Mouse (Mus musculus) cerebellum, postnatal 36 days (tissue): ENCODE measurements around the gene Med12.
A peak's percentile ranks its signal among the peaks of the same experiment; 100 is the strongest.
"Not testable (repeated sequence)": the region's sequence is repeated elsewhere in the genome, so short reads cannot be mapped to it uniquely, and the experiment has no call there.

Experiments
- DNase-seq, 2 experiments: peaks; one replicate each; pipeline ENCODE4 v3.0.0; 2021 to 2022; ENCODE audit warnings: mixed read lengths in 2 of 2

The Med12 gene

GRCm38 (mm10) chrX:101300427-101301030 is 26.7 kb downstream of the Med12 start:
- peak in 1 of 2 experiments; percentile 26 for DNase-seq

DNA sequence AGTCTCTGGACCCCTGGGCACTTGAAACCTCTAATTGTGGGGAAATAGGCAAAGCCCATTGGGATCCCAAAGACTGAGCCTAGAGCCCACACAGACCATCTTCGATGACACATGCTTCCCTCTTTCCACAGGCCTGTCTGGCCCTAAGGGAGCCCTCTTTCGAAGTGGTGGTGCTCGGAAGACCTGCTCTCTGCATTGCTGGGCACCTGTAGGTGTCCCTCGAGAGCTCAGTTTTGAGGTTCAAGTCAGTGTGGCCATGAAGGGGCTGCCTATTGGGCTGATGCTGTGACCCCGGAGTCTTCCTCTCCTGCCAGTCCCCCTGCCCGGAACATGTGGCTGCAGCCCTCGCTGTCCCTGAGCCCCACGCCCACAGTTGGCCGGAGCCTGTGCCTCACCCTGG is 27.8 kb downstream of the Med12 start:
- DNase-seq = peak; percentile 26 to 28

DNA sequence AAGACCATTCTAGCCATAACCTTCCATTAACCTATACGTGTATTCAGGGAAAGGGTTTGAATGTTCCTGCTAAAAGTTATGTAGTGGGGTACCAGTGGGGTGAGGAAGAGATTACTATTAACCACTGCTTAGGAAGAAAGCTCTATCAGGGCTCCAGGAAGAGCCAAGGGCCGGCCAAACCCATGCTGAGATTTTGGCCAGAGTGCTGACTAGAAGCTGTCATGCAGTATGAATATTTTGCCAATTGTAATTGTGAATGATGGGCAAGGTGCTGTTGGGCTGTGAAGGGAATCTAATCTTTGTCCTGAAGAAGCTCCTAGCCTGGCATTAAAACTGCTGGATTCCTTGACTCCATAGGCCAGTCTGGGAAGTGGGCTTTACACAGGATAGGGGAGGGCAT is 30.8 kb downstream of the Med12 start:
- peak; percentile 50 to 51 for DNase-seq

DNA sequence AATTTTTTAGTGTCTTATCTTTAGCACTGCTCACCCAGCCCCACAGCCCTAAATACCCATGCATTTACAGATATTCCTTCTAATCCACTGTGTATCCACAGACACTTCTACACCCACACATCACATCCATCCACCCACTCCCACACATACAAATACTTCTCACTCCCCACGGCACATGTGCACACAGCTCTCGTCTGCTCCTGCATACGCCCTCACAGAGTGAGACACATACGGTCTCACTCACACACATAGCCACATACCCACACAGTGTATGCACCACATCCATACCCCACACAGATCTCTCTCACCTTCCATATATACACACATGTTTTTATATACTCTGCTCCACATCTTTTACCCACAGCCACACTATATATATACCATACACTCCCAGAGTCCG is 35.5 kb downstream of the Med12 start:
- DNase-seq = no peak

DNA sequence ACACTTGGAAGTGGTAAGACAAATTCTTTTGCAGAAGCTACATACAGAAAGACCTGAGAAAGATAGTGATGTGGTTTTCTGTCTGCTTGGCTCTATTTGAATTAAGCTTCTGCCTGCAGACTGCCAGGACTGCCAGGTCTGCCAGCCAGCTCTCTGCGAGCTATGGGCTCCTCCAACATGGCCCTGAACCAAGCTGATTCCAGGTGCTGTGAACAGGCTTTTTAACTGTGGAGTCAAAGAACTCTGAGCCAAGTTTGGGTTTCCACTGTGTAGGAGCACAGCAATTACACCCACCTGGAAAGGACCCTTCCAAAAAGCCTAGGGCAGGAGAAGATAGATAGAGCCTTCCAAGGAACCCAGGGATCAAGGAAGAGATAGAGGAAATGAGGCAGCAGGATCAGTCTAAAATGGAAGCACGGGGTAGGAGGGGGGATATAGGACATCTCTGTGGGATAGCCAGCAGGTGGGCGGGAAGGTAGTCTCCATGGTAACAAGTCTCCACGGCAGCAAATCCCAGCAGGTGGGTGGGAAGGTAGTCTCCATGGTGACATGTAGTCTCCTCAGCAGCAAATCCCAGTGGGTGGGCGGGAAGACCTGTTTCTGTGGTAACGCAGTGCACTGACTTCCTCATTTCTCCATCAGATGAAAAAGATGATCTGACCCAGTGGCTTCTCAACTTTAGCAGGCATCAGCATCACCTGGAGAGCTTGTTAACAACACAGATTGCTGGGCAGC is 40.0 kb downstream of the Med12 start:
- DNase-seq = peak; percentile 15 to 23

GRCm38 (mm10) chrX:101319775-101320174 is 45.9 kb downstream of the Med12 start:
- no peak for DNase-seq

DNA sequence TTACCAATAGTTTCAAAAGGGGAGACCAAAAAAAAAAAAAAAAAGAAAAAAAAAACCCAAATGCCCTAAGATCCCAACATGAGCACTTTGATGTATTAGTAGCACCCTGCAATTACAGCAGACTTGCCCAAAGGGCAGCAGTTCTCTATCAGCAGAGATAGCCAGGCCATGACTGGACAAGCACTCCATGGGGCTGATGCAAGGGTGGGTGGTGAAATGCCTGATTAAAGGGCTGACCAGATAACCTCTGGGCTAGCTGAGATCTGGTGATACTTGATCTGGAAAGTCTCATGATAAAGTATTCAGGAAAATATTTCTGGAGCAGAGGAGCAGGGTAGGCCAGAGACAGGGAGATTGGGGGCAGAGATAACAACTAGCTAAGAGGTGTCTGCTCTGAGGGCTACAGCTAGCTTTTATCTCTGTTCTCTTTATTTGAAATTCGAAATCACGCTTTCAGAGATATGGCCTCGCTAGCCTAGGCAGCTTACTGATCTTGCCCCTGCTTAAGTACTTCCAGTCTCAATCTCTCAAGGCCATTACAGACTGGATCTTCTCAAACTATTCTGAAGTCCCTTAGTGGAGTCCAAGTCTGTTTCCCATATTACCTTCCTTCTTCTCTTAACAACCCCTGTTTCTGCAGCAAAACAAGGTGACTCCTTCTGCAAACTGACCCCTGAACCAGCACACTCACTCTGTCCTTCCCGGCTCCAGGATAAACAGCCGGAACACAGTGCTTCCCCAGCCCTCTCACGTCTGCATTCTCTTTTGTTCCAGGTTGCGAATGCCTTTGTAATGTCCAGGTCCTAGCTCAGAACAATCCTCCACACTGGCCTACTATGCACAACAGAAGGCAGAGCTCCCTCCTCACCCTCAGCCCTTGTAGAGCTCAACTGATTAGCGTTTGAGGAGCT is 52.4 kb downstream of the Med12 start:
- no peak for DNase-seq

DNA sequence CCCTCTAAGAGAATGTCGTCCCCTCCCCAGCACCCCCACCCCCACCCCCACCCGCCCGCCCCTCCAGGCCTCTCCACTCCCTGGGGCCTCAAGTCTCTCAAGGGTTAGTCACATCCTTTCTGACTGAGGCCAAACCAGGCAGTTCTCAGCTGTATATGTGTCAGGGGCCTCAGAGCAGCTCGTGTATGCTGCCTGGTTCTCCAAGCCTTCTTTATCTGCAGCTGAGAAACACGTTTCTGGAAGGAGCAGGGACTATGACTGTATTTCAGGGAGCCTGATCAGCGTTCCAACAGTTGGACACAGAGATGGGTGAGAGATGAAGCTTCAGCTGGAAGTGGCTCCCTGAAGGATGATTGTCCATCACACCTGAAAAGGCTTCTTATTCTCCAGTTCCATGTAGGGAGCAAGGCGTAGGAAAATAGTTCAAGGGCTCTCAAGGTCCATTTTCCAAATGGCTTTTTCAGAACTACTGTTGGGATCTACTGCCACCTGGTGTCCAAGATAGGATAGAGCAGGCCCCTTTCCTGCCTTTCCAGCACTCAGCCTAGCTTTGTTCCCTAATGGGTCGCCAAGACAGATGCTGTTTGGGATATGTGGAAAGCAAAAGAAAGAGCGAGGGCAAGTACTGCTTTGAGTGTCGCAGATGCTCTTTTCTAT is 55.7 kb downstream of the Med12 start:
- DNase-seq = peak; percentile 64 to 72

GRCm38 (mm10) chrX:101332031-101332374 is 58.2 kb downstream of the Med12 start:
- no peak for DNase-seq

- DNase-seq = peak; percentile 83 to 85
These were observed 58.8 kb downstream of the Med12 start for GRCm38 (mm10) chrX:101332375-101333211.

DNA sequence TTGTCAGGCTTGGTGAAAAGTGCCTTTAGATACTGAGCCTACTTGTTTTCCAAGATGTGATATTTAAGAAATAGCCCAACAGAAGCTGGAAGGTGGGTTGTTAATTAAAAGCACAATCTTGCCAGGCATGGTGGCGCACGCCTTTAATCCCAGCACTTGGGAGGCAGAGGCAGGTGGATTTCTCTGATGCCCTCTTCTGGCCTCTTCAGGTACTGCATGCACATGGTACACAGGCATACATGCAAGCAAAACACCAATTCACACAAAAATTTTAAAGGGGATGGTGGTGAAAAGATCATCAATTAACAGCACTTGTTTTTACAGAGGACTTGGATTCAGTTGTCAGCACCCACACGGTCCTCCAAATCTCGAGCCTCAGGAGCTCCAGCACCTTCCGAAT is 60.8 kb downstream of the Med12 start:
- DNase-seq = peak in 1 of 2 experiments; percentile 31

DNA sequence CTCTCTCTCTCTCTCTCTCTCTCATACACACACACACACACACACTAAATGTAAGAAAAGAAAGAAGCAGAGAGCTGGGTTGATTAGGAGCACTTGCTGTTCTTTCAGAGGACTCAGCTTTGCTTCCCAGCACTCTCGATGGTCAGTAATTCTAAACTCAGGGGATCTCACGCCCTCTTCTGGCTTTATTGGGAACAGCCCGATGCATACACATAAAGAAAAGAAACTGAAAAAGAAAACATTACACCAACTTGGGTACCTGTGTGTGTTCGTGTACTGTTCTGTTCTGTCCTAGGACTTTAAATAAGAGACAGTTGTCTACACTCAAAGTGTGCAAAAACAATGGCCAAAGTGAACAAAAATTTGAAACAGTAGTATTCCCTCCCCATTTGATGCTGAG is 64.8 kb downstream of the Med12 start:
- DNase-seq = no peak

DNA sequence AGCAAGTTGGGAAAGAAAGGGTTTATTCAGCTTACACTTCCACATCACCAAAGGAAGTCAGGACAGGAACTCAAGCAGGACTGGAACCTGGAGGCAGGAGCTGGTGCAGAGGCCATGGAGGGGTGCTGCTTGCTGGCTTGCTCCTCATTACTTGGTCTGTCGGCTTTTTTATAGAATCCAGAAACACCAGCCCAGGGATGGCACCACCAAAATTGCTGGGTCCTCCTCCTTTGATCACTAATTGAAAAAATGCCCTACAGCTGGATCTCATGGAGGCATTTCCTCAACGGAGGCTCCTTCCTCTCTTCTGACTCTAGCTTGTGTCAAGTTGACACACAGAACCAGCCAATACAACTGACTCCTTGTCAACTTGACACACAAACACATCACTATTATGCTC is 69.0 kb downstream of the Med12 start:
- DNase-seq = not testable (repeated sequence)

- DNase-seq = no peak
These were observed 71.6 kb downstream of the Med12 start for GRCm38 (mm10) chrX:101345456-101345855.

DNA sequence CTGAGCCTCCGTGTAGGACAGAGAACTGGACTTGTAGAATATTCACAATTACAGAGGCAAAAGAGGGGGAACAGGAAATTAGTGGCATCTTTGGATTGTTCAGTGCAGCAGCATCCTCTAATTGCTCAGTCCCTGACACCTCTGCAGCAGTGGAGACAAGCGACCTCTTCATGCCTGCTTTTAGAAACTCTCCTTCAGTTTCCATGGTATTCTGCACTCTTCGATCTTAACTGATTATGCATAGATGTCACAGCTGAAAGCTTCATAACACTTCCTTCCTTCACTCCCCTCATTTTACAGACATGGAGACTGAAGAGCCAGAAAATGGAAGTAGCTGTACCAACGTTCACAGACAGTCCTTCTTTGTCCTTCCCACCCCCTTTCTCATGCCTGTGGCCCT is 72.6 kb downstream of the Med12 start:
- DNase-seq = no peak
